Mouse (Mus musculus) MEL (cell line): ENCODE data around the gene Alox12e.
A peak's percentile ranks its signal among the peaks of the same experiment; 100 is the strongest.

Experiments
- ETS1 ChIP-seq: IDR thresholded peaks from 2 replicates; pipeline ENCODE4 v1.6.1; 2012; ENCODE audit warnings: low read depth, mild to moderate bottlenecking, inconsistent platforms, low read length, improper control_type of control experiment, moderate library complexity
- GATA1 ChIP-seq: IDR thresholded peaks from 2 replicates; pipeline ENCODE4 v1.6.1; 2011; ENCODE audit warnings: low read depth, low read length, improper control_type of control experiment
- HCFC1 ChIP-seq: IDR thresholded peaks from 2 replicates; pipeline ENCODE4 v1.6.1; 2012; ENCODE audit warnings: low read depth, mild to moderate bottlenecking, inconsistent platforms, low read length, improper control_type of control experiment, moderate library complexity
- MAZ ChIP-seq: IDR thresholded peaks from 2 replicates; pipeline ENCODE4 v1.6.1; 2012; ENCODE audit warnings: low read depth, mild to moderate bottlenecking, inconsistent platforms, low read length, improper control_type of control experiment
- MEF2A ChIP-seq: IDR thresholded peaks from 2 replicates; pipeline ENCODE4 v1.6.1; 2014; ENCODE audit warnings: low read depth, mild to moderate bottlenecking, inconsistent platforms, low read length, improper control_type of control experiment; ENCODE audit not compliant: poor library complexity, insufficient replicate concordance, severe bottlenecking; ENCODE audit errors: extremely low read depth
- MXI1 ChIP-seq: IDR thresholded peaks from 2 replicates; pipeline ENCODE4 v1.6.1; 2011; ENCODE audit warnings: mild to moderate bottlenecking, low read depth, low read length, improper control_type of control experiment
- POLR2A ChIP-seq, 2 experiments: IDR thresholded peaks; 2 replicates each; pipeline ENCODE4 v1.6.1; 2011 to 2012; ENCODE audit warnings: low read length in 2 of 2, mild to moderate bottlenecking in 2 of 2, control low read depth in 1 of 2, improper control_type of control experiment in 1 of 2, low read depth in 1 of 2, moderate library complexity in 1 of 2; ENCODE audit not compliant: control insufficient read depth in 1 of 2, insufficient read depth in 1 of 2, poor library complexity in 1 of 2
- ZNF384 ChIP-seq: IDR thresholded peaks from 2 replicates; pipeline ENCODE4 v1.6.1; 2012; ENCODE audit warnings: low read depth, mild to moderate bottlenecking, inconsistent platforms, low read length, improper control_type of control experiment

- TF ChIP-seq MXI1 (0 out of 2 replicates have a peak, but pooled peaks have one; percentile 19), POLR2A (IDR thresholded peaks at IDR 0.05; ENCODE audit: control insufficient read depth in 1 of 2, insufficient read depth in 1 of 2, low read depth in 1 of 2, low read length in 2 of 2, poor library complexity in 1 of 2) (no peak), HCFC1 (no peak), ZNF384 (no peak), MAZ (no peak), ETS1 (no peak), GATA1 (no peak), MEF2A (no peak)
These were observed 25.0 kb downstream of the Alox12e start for GRCm38 (mm10) chr11:70297405-70297804.
